Mouse (Mus musculus) neutrophil, adult 65 days (primary cell): ENCODE data around the gene Alpk3. TPM values are rescaled to one million over a fixed set of nuclear protein-coding genes. Genes with fewer than 3 reads are reported as not detected.

Experiments
- total RNA-seq: library from RNA; stranded (reverse); gene quantifications from 2 replicates; pipeline ENCODE4 v1.2.4, GENCODE M21; 2023

The Alpk3 gene
- total RNA-seq, result 0.20 and 0.32 TPM in 2 replicates

DNA sequence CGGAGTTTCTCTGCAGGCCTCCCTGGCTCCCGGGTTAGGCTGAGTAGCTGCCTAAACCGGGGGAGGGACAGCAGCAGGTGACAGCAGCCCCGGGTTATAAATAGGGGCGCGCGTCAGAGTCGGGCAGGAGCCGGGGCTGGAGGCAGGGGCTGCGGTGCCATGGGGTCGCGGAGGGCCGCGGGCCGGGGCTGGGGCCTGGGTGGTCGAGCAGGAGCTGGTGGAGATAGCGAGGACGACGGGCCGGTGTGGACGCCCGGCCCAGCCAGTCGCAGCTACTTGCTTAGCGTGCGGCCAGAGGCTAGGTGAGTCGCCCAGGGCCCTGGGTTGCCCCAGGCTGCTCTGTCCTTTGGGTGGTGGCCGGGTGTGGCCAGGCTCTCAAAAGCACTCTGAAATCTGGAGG is at the start of gene Alpk3:
Alpk3 (plus strand) TSS at position 130 of the 400 bp plus-strand sequence.

DNA sequence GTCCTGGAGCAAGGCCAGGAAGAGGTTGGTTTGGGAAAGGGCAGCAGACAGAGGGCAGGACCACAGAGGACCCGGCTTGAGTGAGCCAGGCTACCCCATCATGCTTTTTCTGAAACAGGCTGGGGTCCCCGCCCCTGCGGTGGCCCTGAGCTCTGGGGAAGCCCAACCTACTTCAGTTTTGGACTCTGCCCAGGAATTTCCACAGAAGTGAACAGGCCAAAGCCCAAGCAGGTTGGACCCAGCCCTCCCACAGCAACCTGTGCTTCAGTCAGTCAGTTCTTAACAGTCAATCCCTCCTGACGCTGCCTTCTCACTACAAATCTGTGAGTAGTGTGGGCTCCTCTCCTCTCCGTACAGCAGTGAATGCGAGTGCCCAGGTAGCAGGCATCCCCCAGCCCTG is 57.2 kb downstream of the Alpk3 start, which contains the start of gene Slc28a1:
Slc28a1 (plus strand) TSS at position 245 of the 400 bp plus-strand sequence.

Other genes starting within 250 kb of the Alpk3 start
- 834 and 1,089 TPM in 2 replicates for gene Iqgap1, start 231.6 kb upstream of the Alpk3 start, total RNA-seq
- gene Zscan2, start 196.7 kb upstream of the Alpk3 start, total RNA-seq, result 4.5 and 5.5 TPM in 2 replicates
- gene Wdr73, start 156.3 kb upstream of the Alpk3 start, total RNA-seq, result 4.4 and 6.6 TPM in 2 replicates
- gene Nmb, start 152.5 kb upstream of the Alpk3 start, total RNA-seq, result 2.4 and 6.3 TPM in 2 replicates
- gene Sec11a, start 109.8 kb upstream of the Alpk3 start, total RNA-seq, result 36.5 and 54.8 TPM in 2 replicates
- gene Zfp592, start 63.9 kb upstream of the Alpk3 start, total RNA-seq, result 32.1 and 42.5 TPM in 2 replicates
- gene Slc28a1, start 57.2 kb downstream of the Alpk3 start, total RNA-seq, result not detected in 2 replicates
- gene Pde8a, start 156.0 kb downstream of the Alpk3 start, total RNA-seq, result 17.3 and 17.6 TPM in 2 replicates